Comparison of ENCODE assay signal across 18 mouse cellular contexts in the genomic region with DNA sequence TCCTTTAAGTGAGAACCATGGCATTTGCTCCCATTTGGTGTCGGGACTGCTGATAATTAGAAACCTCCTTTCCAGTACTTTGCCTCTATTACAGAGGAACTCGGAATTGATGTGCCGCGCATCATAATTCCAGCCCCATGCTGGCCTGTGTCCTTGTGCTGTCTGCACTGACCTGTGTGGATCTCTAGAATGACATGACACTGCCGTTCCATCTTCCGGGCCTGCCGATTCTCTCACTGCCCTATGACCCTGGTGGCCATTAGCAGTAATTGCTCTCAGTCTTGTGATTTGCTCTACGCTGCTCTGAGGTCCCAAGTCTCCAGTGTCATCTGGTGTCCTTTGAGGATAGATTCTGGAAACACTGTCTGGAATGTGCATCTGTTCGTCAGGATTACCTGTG.
DNase-seq lines count a peak whose midpoint lies in the region; ATAC-seq and TF ChIP-seq lines count a peak whose summit lies in the region.
"Had no signal": no experiment of that assay in that cellular context is flagged by ENCODE, and none has a peak within 500 bp of the region (broad histone marks: within the 10 kb centered on the region; RNA-seq: fewer than 3 reads in every experiment).

No protein-coding gene starts in this region.

- no peaks in the 10 kb centered on the region for H3K9me3 ChIP-seq in forebrain, postnatal 0 days (ENCODE audit: low read length)
- H3K9me3 ChIP-seq in forebrain, embryonic 15.5 days: no peaks in the 10 kb centered on the region
- peaks cover 20% of the 10 kb centered on the region for H3K9me3 ChIP-seq in E14TG2a.4 (ENCODE audit: low read length)
- H3K9me3 ChIP-seq in forebrain, embryonic 11.5 days (ENCODE audit: control insufficient read depth, low read length): no peaks in the 10 kb centered on the region
- H3K9me3 ChIP-seq: limb, embryonic 10.5 days; liver, embryonic 15.5 days; stomach, embryonic 15.5 days had no signal

- no peak overlapping the region for H3K9ac ChIP-seq in forebrain, postnatal 0 days
- no peak overlapping the region for H3K9ac ChIP-seq in forebrain, embryonic 15.5 days (replicated peaks)
- H3K9ac ChIP-seq in forebrain, embryonic 11.5 days (ENCODE audit: low read length): no peak overlapping the region
- H3K9ac ChIP-seq: heart, embryonic 12.5 days; liver, embryonic 15.5 days; stomach, embryonic 15.5 days had no signal

- peak; percentile 28 for TF ChIP-seq CTCF in forebrain, postnatal 0 days (IDR thresholded peaks at IDR 0.05; ENCODE audit: low read depth)
- TF ChIP-seq CTCF in layer of hippocampus, adult 2 months (conservative IDR thresholded peaks at IDR 0.05): peak; percentile 34
- TF ChIP-seq CTCF in E14TG2a.4 (conservative IDR thresholded peaks at IDR 0.05; ENCODE audit: low read length): peak; percentile 33; the same call in 1 of the 2 replicates

- no peak; the same call in 1 of the 2 replicates for ATAC-seq in forebrain, postnatal 0 days
- ATAC-seq in forebrain, embryonic 15.5 days (replicated peaks): no peak
- ATAC-seq in erythroid progenitor cell, adult 5-6 weeks (replicated peaks; ENCODE audit: low FRiP score, poor library complexity, severe bottlenecking): no peak
- no peak for ATAC-seq in forebrain, embryonic 11.5 days (replicated peaks; ENCODE audit: low FRiP score)

- DNase-seq in forebrain, postnatal 0 days: no peak
- DNase-seq in layer of hippocampus, adult 2 months (ENCODE audit: low spot score in 2 of 2): no peak
- no peak for DNase-seq in layer of hippocampus, adult 11-12 months (ENCODE audit: low spot score)
- DNase-seq in embryo, embryonic 11 days: peak; percentile 34
- no peak for DNase-seq in forebrain, embryonic 11.5 days (ENCODE audit: low spot score)
- DNase-seq: cerebellum, adult 9-10 months; gastrocnemius, postnatal 14 days; kidney, adult 18-20 months; kidney, postnatal 4 days; layer of hippocampus, postnatal 36 days had no signal

- H3K4me1 ChIP-seq in forebrain, postnatal 0 days (ENCODE audit: insufficient read depth): 0 out of 2 replicates have a peak, but pooled peaks cover 3% of the 10 kb centered on the region
- peaks cover 7% of the 10 kb centered on the region for H3K4me1 ChIP-seq in forebrain, embryonic 15.5 days
- H3K4me1 ChIP-seq in E14TG2a.4 (replicated peaks; ENCODE audit: low read depth, low read length): peaks cover 50% of the 10 kb centered on the region
- peaks cover 6% of the 10 kb centered on the region; the same call in 1 of the 2 replicates for H3K4me1 ChIP-seq in forebrain, embryonic 11.5 days (replicated peaks; ENCODE audit: control insufficient read depth, insufficient read depth, low read length)
- H3K4me1 ChIP-seq: liver, embryonic 15.5 days had no signal

- H3K27me3 ChIP-seq in forebrain, postnatal 0 days (ENCODE audit: insufficient read depth, low read length): no peaks in the 10 kb centered on the region
- no peaks in the 10 kb centered on the region for H3K27me3 ChIP-seq in forebrain, embryonic 15.5 days
- H3K27me3 ChIP-seq in E14TG2a.4 (ENCODE audit: insufficient read depth, low read length): peaks cover 33% of the 10 kb centered on the region
- no peaks in the 10 kb centered on the region; the same call in 1 of the 2 replicates for H3K27me3 ChIP-seq in forebrain, embryonic 11.5 days (ENCODE audit: control insufficient read depth, insufficient read depth, low read length)
- H3K27me3 ChIP-seq: heart, embryonic 12.5 days; liver, embryonic 15.5 days; stomach, embryonic 15.5 days had no signal

- no peaks in the 10 kb centered on the region for H3K36me3 ChIP-seq in forebrain, postnatal 0 days (ENCODE audit: insufficient read depth)
- no peaks in the 10 kb centered on the region for H3K36me3 ChIP-seq in forebrain, embryonic 15.5 days
- no peaks in the 10 kb centered on the region for H3K36me3 ChIP-seq in E14TG2a.4 (ENCODE audit: insufficient read depth, low read length)
- no peaks in the 10 kb centered on the region for H3K36me3 ChIP-seq in forebrain, embryonic 11.5 days (ENCODE audit: control insufficient read depth, insufficient read depth, low read length)
- H3K36me3 ChIP-seq: heart, embryonic 12.5 days; limb, embryonic 10.5 days; liver, embryonic 15.5 days; stomach, embryonic 15.5 days had no signal

- H3K4me2 ChIP-seq in forebrain, postnatal 0 days (ENCODE audit: low read depth): no peak overlapping the region
- no peak overlapping the region for H3K4me2 ChIP-seq in forebrain, embryonic 15.5 days (replicated peaks)
- H3K4me2 ChIP-seq in forebrain, embryonic 11.5 days (ENCODE audit: low read depth, low read length, severe bottlenecking): no peak overlapping the region
- H3K4me2 ChIP-seq: heart, embryonic 12.5 days; liver, embryonic 15.5 days; stomach, embryonic 15.5 days had no signal

- WGBS in forebrain, postnatal 0 days: 84% methylated on average over 9 of the region's 9 CpGs
- WGBS in forebrain, embryonic 15.5 days: 88% methylated on average over 9 of the region's 9 CpGs
- 84% methylated on average over 9 of the region's 9 CpGs for WGBS in forebrain, embryonic 11.5 days

- no peak overlapping the region for H3K4me3 ChIP-seq in forebrain, postnatal 0 days (ENCODE audit: low read depth, low read length)
- no peak overlapping the region for H3K4me3 ChIP-seq in forebrain, embryonic 15.5 days
- H3K4me3 ChIP-seq in layer of hippocampus, adult 2 months: no peak overlapping the region
- no peak overlapping the region for H3K4me3 ChIP-seq in E14TG2a.4 (replicated peaks; ENCODE audit: low read length)
- no peak overlapping the region for H3K4me3 ChIP-seq in forebrain, embryonic 11.5 days (ENCODE audit: low read depth, low read length)
- H3K4me3 ChIP-seq: erythroblast, embryonic 14.5 days; heart, embryonic 12.5 days; limb, embryonic 10.5 days; liver, embryonic 15.5 days; stomach, embryonic 15.5 days had no signal

- no peak overlapping the region for H3K27ac ChIP-seq in forebrain, postnatal 0 days (ENCODE audit: low read depth, low read length)
- H3K27ac ChIP-seq in forebrain, embryonic 15.5 days (replicated peaks): no peak overlapping the region
- no peak overlapping the region for H3K27ac ChIP-seq in layer of hippocampus, adult 2 months
- H3K27ac ChIP-seq in forebrain, embryonic 11.5 days (ENCODE audit: low read depth, low read length): no peak overlapping the region
- H3K27ac ChIP-seq: limb, embryonic 10.5 days; liver, embryonic 15.5 days; stomach, embryonic 15.5 days had no signal
